ENCODE assay signal across 16 mouse cellular contexts in the genomic region with DNA sequence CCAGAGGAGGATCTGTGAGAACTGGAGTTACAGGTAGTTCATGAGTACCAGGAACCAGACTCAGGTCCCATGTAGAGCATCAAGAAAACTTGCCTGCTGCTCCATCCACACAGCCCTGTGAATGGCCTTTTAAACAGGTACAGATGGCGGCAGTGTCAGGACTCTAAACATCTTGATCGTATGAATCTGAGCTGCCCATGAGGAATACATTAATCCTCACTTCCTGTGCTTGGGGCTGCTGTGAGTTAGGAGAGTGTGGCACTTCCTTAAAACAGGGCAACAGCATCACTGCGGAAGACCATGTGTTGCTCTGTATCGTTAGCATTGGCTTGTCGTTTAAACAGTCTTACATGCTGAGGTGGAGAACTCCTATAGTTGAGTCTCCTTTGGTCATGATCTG. TPM values are rescaled to one million over a fixed set of nuclear protein-coding genes. Genes with fewer than 3 reads are reported as not detected.
DNase-seq lines count a peak whose midpoint lies in the region; ATAC-seq and TF ChIP-seq lines count a peak whose summit lies in the region.
"Had no signal": no experiment of that assay in that cellular context is flagged by ENCODE, and none has a peak within 500 bp of the region (broad histone marks: within the 10 kb centered on the region; RNA-seq: fewer than 3 reads in every experiment).

No protein-coding gene starts in this region.

- no peaks in the 10 kb centered on the region for H3K36me3 ChIP-seq in liver, postnatal 0 days (replicated peaks; ENCODE audit: insufficient read depth, low read length)
- no peaks in the 10 kb centered on the region for H3K36me3 ChIP-seq in liver, embryonic 12.5 days
- H3K36me3 ChIP-seq in embryonic facial prominence, embryonic 12.5 days = no peaks in the 10 kb centered on the region
- no peaks in the 10 kb centered on the region for H3K36me3 ChIP-seq in limb, embryonic 11.5 days (ENCODE audit: control insufficient read depth, insufficient read depth, low read length)
- no peaks in the 10 kb centered on the region for H3K36me3 ChIP-seq in neural tube, embryonic 11.5 days (ENCODE audit: control insufficient read depth, insufficient read depth, low read length)
- H3K36me3 ChIP-seq: kidney, embryonic 15.5 days; liver, embryonic 15.5 days; midbrain, embryonic 10.5 days had no signal

- H3K9ac ChIP-seq in liver, postnatal 0 days (replicated peaks) = no peak overlapping the region
- no peak overlapping the region for H3K9ac ChIP-seq in liver, embryonic 12.5 days
- no peak overlapping the region for H3K9ac ChIP-seq in embryonic facial prominence, embryonic 12.5 days
- no peak overlapping the region for H3K9ac ChIP-seq in limb, embryonic 11.5 days (ENCODE audit: low read length)
- H3K9ac ChIP-seq in neural tube, embryonic 11.5 days (ENCODE audit: low read length) = no peak overlapping the region
- H3K9ac ChIP-seq: forebrain, postnatal 0 days; kidney, embryonic 15.5 days; liver, embryonic 15.5 days had no signal

- H3K4me3 ChIP-seq in liver, postnatal 0 days (ENCODE audit: low read depth, low read length) = peak overlapping the region; percentile 60; the same call in 1 of the 2 replicates
- no peak overlapping the region for H3K4me3 ChIP-seq in liver, embryonic 12.5 days
- H3K4me3 ChIP-seq in embryonic facial prominence, embryonic 12.5 days = no peak overlapping the region
- H3K4me3 ChIP-seq in limb, embryonic 11.5 days (ENCODE audit: low read depth, low read length) = no peak overlapping the region
- H3K4me3 ChIP-seq in neural tube, embryonic 11.5 days (ENCODE audit: low read depth, low read length) = no peak overlapping the region
- H3K4me3 ChIP-seq: kidney, embryonic 15.5 days; layer of hippocampus, adult 2 months; liver, embryonic 15.5 days; midbrain, embryonic 10.5 days had no signal

- no peak for TF ChIP-seq CTCF in liver, postnatal 0 days (IDR thresholded peaks at IDR 0.05; ENCODE audit: low read depth)

- no peaks in the 10 kb centered on the region for H3K27me3 ChIP-seq in liver, postnatal 0 days (ENCODE audit: insufficient read depth, low read length)
- peaks cover 21% of the 10 kb centered on the region for H3K27me3 ChIP-seq in liver, embryonic 12.5 days (replicated peaks)
- H3K27me3 ChIP-seq in embryonic facial prominence, embryonic 12.5 days = no peaks in the 10 kb centered on the region
- no peaks in the 10 kb centered on the region for H3K27me3 ChIP-seq in limb, embryonic 11.5 days (ENCODE audit: control insufficient read depth, insufficient read depth, low read length)
- H3K27me3 ChIP-seq in neural tube, embryonic 11.5 days (ENCODE audit: control insufficient read depth, insufficient read depth, low read length) = no peaks in the 10 kb centered on the region

- no peak for TF ChIP-seq EP300 in liver, postnatal 0 days (IDR thresholded peaks at IDR 0.05; ENCODE audit: low read depth)

- H3K4me2 ChIP-seq in liver, postnatal 0 days (ENCODE audit: low read depth, low read length) = peak overlapping the region; percentile 85
- H3K4me2 ChIP-seq in liver, embryonic 12.5 days = no peak overlapping the region
- peak overlapping the region; percentile 15 for H3K4me2 ChIP-seq in embryonic facial prominence, embryonic 12.5 days (replicated peaks)
- H3K4me2 ChIP-seq in limb, embryonic 11.5 days (ENCODE audit: low read depth, severe bottlenecking) = peak overlapping the region; percentile 11; the same call in 1 of the 2 replicates
- H3K4me2 ChIP-seq in neural tube, embryonic 11.5 days (ENCODE audit: low read depth) = no peak overlapping the region
- H3K4me2 ChIP-seq: kidney, embryonic 15.5 days; liver, embryonic 15.5 days had no signal

- H3K4me1 ChIP-seq in liver, postnatal 0 days (ENCODE audit: insufficient read depth) = peaks cover 3% of the 10 kb centered on the region; the same call in 1 of the 2 replicates
- peaks cover 10% of the 10 kb centered on the region for H3K4me1 ChIP-seq in liver, embryonic 12.5 days
- H3K4me1 ChIP-seq in embryonic facial prominence, embryonic 12.5 days = peaks cover 17% of the 10 kb centered on the region; the same call in 1 of the 2 replicates
- H3K4me1 ChIP-seq in limb, embryonic 11.5 days (ENCODE audit: control insufficient read depth, insufficient read depth, low read length) = peaks cover 12% of the 10 kb centered on the region; the same call in 1 of the 2 replicates
- H3K4me1 ChIP-seq in neural tube, embryonic 11.5 days (ENCODE audit: control insufficient read depth, insufficient read depth, low read length) = no peaks in the 10 kb centered on the region

- no peak overlapping the region for H3K27ac ChIP-seq in liver, postnatal 0 days (ENCODE audit: low read depth)
- H3K27ac ChIP-seq in liver, embryonic 12.5 days = no peak overlapping the region
- H3K27ac ChIP-seq in embryonic facial prominence, embryonic 12.5 days = peak overlapping the region; percentile 60; the same call in 1 of the 2 replicates
- H3K27ac ChIP-seq in limb, embryonic 11.5 days (replicated peaks; ENCODE audit: low read depth, low read length) = no peak overlapping the region
- H3K27ac ChIP-seq in neural tube, embryonic 11.5 days (ENCODE audit: low read depth, low read length) = no peak overlapping the region
- H3K27ac ChIP-seq: kidney, embryonic 15.5 days; layer of hippocampus, adult 2 months; liver, embryonic 15.5 days; midbrain, embryonic 10.5 days had no signal

- ATAC-seq in liver, postnatal 0 days = no peak
- ATAC-seq in liver, embryonic 12.5 days = no peak
- ATAC-seq in embryonic facial prominence, embryonic 12.5 days (ENCODE audit: insufficient number of reproducible peaks, insufficient read depth, low FRiP score, low TSS enrichment) = 0 out of 2 replicates have a peak, but pooled peaks have one; percentile 24
- peak; percentile 49; the same call in 1 of the 2 replicates for ATAC-seq in limb, embryonic 11.5 days (ENCODE audit: insufficient number of reproducible peaks, low FRiP score, low TSS enrichment, low read depth)
- no peak for ATAC-seq in neural tube, embryonic 11.5 days (ENCODE audit: insufficient read depth, low FRiP score, low TSS enrichment)
- ATAC-seq: CD4-positive, CD25-positive, alpha-beta regulatory T cell, adult 4 months; forebrain, postnatal 0 days had no signal

- no peak for DNase-seq in liver, postnatal 0 days
- peak; percentile 78 for DNase-seq in limb, embryonic 11.5 days (ENCODE audit: low spot score)
- DNase-seq in neural tube, embryonic 11.5 days (ENCODE audit: low spot score) = peak; percentile 25
- DNase-seq in lung, postnatal 36 days = no peak
- DNase-seq in ovary, adult 18-20 months (ENCODE audit: low spot score) = no peak
- DNase-seq: cerebellum, adult 11 months; forebrain, postnatal 0 days; right cerebral cortex, postnatal 25 days; thymus, postnatal 14 days had no signal

- no peaks in the 10 kb centered on the region for H3K9me3 ChIP-seq in liver, postnatal 0 days (ENCODE audit: low read length)
- no peaks in the 10 kb centered on the region for H3K9me3 ChIP-seq in liver, embryonic 12.5 days (replicated peaks)
- no peaks in the 10 kb centered on the region for H3K9me3 ChIP-seq in embryonic facial prominence, embryonic 12.5 days
- no peaks in the 10 kb centered on the region for H3K9me3 ChIP-seq in limb, embryonic 11.5 days (ENCODE audit: control insufficient read depth, low read length)
- no peaks in the 10 kb centered on the region for H3K9me3 ChIP-seq in neural tube, embryonic 11.5 days (ENCODE audit: control insufficient read depth, low read length)
- H3K9me3 ChIP-seq: kidney, embryonic 15.5 days; liver, embryonic 15.5 days; midbrain, embryonic 10.5 days had no signal

- WGBS in liver, postnatal 0 days (ENCODE audit: insufficient replicate concordance) = 33% methylated on average over 5 of the region's 5 CpGs
- WGBS in liver, embryonic 12.5 days (ENCODE audit: insufficient replicate concordance) = 43% methylated on average over 5 of the region's 5 CpGs
- 20% methylated on average over 5 of the region's 5 CpGs for WGBS in embryonic facial prominence, embryonic 12.5 days
- 16% methylated on average over 5 of the region's 5 CpGs for WGBS in limb, embryonic 11.5 days
- 62% methylated on average over 5 of the region's 5 CpGs for WGBS in neural tube, embryonic 11.5 days

RNA-seq across cellular contexts. Expression of gene Cyp27a1, which starts 2.1 kb away (rescaled TPM):
- 30.0 and 31.5 TPM in 2 replicates for polyA plus RNA-seq in liver, postnatal 0 days (2015; fragmentation: Nextera tagmentation; extraction: Ambion mirVana)
- polyA plus RNA-seq in liver, embryonic 12.5 days (2016; fragmentation: Nextera tagmentation; extraction: Ambion mirVana) = 2.3 and 2.8 TPM in 2 replicates
- polyA plus RNA-seq in embryonic facial prominence, embryonic 12.5 days (2016; fragmentation: Nextera tagmentation; extraction: Ambion mirVana) = 9.1 and 10.5 TPM in 2 replicates
- 16.0 and 19.8 TPM in 2 replicates for polyA plus RNA-seq in limb, embryonic 11.5 days (2014; fragmentation: Nextera tagmentation; extraction: Ambion mirVana)
- polyA plus RNA-seq in neural tube, embryonic 11.5 days (2014; fragmentation: Nextera tagmentation; extraction: Ambion mirVana) = 4.6 and 6.2 TPM in 2 replicates
- polyA plus RNA-seq: CD4-positive, CD25-positive, alpha-beta regulatory T cell, adult 4 months had no signal

RNA-seq across cellular contexts. Expression of gene Prkag3, which starts 33.6 kb away (rescaled TPM):
- polyA plus RNA-seq in liver, postnatal 0 days (2015; fragmentation: Nextera tagmentation; extraction: Ambion mirVana) = 0.04 and 0.11 TPM in 2 replicates
- 0.13 TPM in 1 of 2 replicates, not detected in the other for polyA plus RNA-seq in liver, embryonic 12.5 days (2016; fragmentation: Nextera tagmentation; extraction: Ambion mirVana)
- polyA plus RNA-seq in embryonic facial prominence, embryonic 12.5 days (2016; fragmentation: Nextera tagmentation; extraction: Ambion mirVana) = 0.47 and 0.56 TPM in 2 replicates
- not detected in 2 replicates for polyA plus RNA-seq in limb, embryonic 11.5 days (2014; fragmentation: Nextera tagmentation; extraction: Ambion mirVana)
- polyA plus RNA-seq in neural tube, embryonic 11.5 days (2014; fragmentation: Nextera tagmentation; extraction: Ambion mirVana) = 0.16 TPM in 1 of 2 replicates, not detected in the other
- polyA plus RNA-seq: CD4-positive, CD25-positive, alpha-beta regulatory T cell, adult 4 months; forebrain, postnatal 0 days; midbrain, embryonic 10.5 days had no signal

RNA-seq across cellular contexts. Expression of gene Ttll4, which starts 53.9 kb away (rescaled TPM):
- 2.4 and 2.5 TPM in 2 replicates for polyA plus RNA-seq in liver, postnatal 0 days (2015; fragmentation: Nextera tagmentation; extraction: Ambion mirVana)
- polyA plus RNA-seq in liver, embryonic 12.5 days (2016; fragmentation: Nextera tagmentation; extraction: Ambion mirVana) = 15.4 and 17.8 TPM in 2 replicates
- 28.6 and 29.3 TPM in 2 replicates for polyA plus RNA-seq in embryonic facial prominence, embryonic 12.5 days (2016; fragmentation: Nextera tagmentation; extraction: Ambion mirVana)
- 42.4 and 51.5 TPM in 2 replicates for polyA plus RNA-seq in limb, embryonic 11.5 days (2014; fragmentation: Nextera tagmentation; extraction: Ambion mirVana)
- 42.5 and 50.2 TPM in 2 replicates for polyA plus RNA-seq in neural tube, embryonic 11.5 days (2014; fragmentation: Nextera tagmentation; extraction: Ambion mirVana)

RNA-seq across cellular contexts. Expression of gene Wnt6, which starts 56.2 kb away (rescaled TPM):
- 0.07 and 0.12 TPM in 2 replicates for polyA plus RNA-seq in liver, postnatal 0 days (2015; fragmentation: Nextera tagmentation; extraction: Ambion mirVana)
- polyA plus RNA-seq in liver, embryonic 12.5 days (2016; fragmentation: Nextera tagmentation; extraction: Ambion mirVana) = 0.13 and 0.86 TPM in 2 replicates
- polyA plus RNA-seq in embryonic facial prominence, embryonic 12.5 days (2016; fragmentation: Nextera tagmentation; extraction: Ambion mirVana) = 30.1 and 30.8 TPM in 2 replicates
- polyA plus RNA-seq in limb, embryonic 11.5 days (2014; fragmentation: Nextera tagmentation; extraction: Ambion mirVana) = 21.2 and 27.4 TPM in 2 replicates
- 14.5 and 14.6 TPM in 2 replicates for polyA plus RNA-seq in neural tube, embryonic 11.5 days (2014; fragmentation: Nextera tagmentation; extraction: Ambion mirVana)
- polyA plus RNA-seq: CD4-positive, CD25-positive, alpha-beta regulatory T cell, adult 4 months had no signal

Comparison
In these comparisons a context has a peak if more than half of its experiments do, and no peak if none do; other contexts are left out.
1. H3K4me2 ChIP-seq: peak in liver, postnatal 0 days (single experiment), embryonic facial prominence, embryonic 12.5 days (single experiment) and limb, embryonic 11.5 days (single experiment); none in liver, embryonic 12.5 days (single experiment) and neural tube, embryonic 11.5 days (single experiment).
2. ATAC-seq: peak in embryonic facial prominence, embryonic 12.5 days (single experiment) and limb, embryonic 11.5 days (single experiment); none in liver, postnatal 0 days (single experiment), liver, embryonic 12.5 days (single experiment) and neural tube, embryonic 11.5 days (single experiment).
3. DNase-seq: peak in limb, embryonic 11.5 days (single experiment) and neural tube, embryonic 11.5 days (single experiment); none in liver, postnatal 0 days (single experiment), lung, postnatal 36 days (single experiment) and ovary, adult 18-20 months (single experiment).